Mouse (Mus musculus): ENCODE measurements around the gene Ldb2.

DNA sequence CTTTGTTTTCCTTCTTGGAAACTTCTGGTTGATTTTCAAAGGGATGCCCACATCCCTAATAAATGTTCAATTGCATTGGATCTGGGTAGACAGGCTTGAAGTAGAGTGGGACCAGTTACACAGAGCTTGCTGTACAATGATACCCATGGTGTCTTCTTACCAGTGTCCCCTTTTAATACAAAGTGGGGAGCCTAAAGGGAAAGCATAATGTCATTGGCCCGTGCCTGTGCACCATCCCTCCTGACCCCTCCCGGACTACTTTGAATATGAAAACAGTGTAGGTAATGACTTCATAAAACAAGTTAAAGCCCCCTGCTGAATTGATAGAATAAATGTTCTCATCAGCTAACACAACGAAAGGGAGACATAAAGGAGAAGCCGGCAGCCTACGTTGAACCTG is 172.0 kb downstream of the Ldb2 start:
- TF ChIP-seq EP300 (IDR thresholded peaks at IDR 0.05; ENCODE audit: insufficient read depth, low read depth, low read length): no peak
- TF ChIP-seq POLR2A (IDR thresholded peaks at IDR 0.05; ENCODE audit: insufficient read depth, low read depth, low read length): no peak
